Mouse (Mus musculus) layer of hippocampus, adult 18-20 months (tissue): ENCODE results near the gene Calr. TPM values are rescaled to one million over a fixed set of nuclear protein-coding genes. Genes with fewer than 3 reads are reported as not detected.
A peak's percentile ranks its signal among the peaks of the same experiment; 100 is the strongest.

ENCODE experiments used
- DNase-seq, 2 experiments: peaks; one replicate each; pipeline ENCODE4 v3.0.0; 2022; ENCODE audit warnings: low spot score in 2 of 2
- total RNA-seq, 2 experiments: library from RNA; stranded (reverse); gene quantifications; 2 replicates each; pipeline ENCODE4 v1.2.3; 2021

The Calr gene
- total RNA-seq, 2 experiments from 2014 or later, result 506 to 521 TPM

GRCm38 (mm10) chr8:84822723-84823122, 24.0 kb downstream of the Calr start, which contains the start of gene Dand5:
Dand5 (minus strand) TSS chr8:84822823.
- no peak for DNase-seq

- DNase-seq, result no peak
Observed at GRCm38 (mm10) chr8:84816117-84816516, 30.6 kb downstream of the Calr start.

GRCm38 (mm10) chr8:84815547-84815946, 31.2 kb downstream of the Calr start:
- peak; percentile 91 to 98 for DNase-seq

- DNase-seq, result no peak
Observed at GRCm38 (mm10) chr8:84814555-84815441, 31.9 kb downstream of the Calr start.

- DNase-seq, result no peak
Observed at GRCm38 (mm10) chr8:84814240-84814554, 32.5 kb downstream of the Calr start.

- DNase-seq, result no peak
Observed at GRCm38 (mm10) chr8:84813830-84814229, 32.9 kb downstream of the Calr start.

- peak in 1 of 2 experiments; percentile 92 for DNase-seq
Observed at GRCm38 (mm10) chr8:84813059-84813458, 33.7 kb downstream of the Calr start.

- no peak for DNase-seq
Observed at GRCm38 (mm10) chr8:84811303-84811702, 35.4 kb downstream of the Calr start.

- peak; percentile 95 to 99 for DNase-seq
Observed at GRCm38 (mm10) chr8:84810896-84811295, 35.8 kb downstream of the Calr start.

GRCm38 (mm10) chr8:84809941-84810280, 36.8 kb downstream of the Calr start:
- no peak for DNase-seq

- DNase-seq, result no peak
Observed at GRCm38 (mm10) chr8:84809109-84809940, 37.4 kb downstream of the Calr start.

- no peak for DNase-seq
Observed at GRCm38 (mm10) chr8:84806031-84806430, 40.7 kb downstream of the Calr start.

- peak in 1 of 2 experiments; percentile 72 for DNase-seq
Observed at GRCm38 (mm10) chr8:84799999-84800831, 46.5 kb downstream of the Calr start, which contains the start of gene Nfix. Nfix (minus strand) TSS chr8:84800344.

GRCm38 (mm10) chr8:84799136-84799931, 47.4 kb downstream of the Calr start:
- peak in 1 of 2 experiments; percentile 65 for DNase-seq

GRCm38 (mm10) chr8:84798446-84799135, 48.1 kb downstream of the Calr start:
- no peak for DNase-seq

GRCm38 (mm10) chr8:84797971-84798370, 48.8 kb downstream of the Calr start:
- no peak for DNase-seq

GRCm38 (mm10) chr8:84797256-84797797, 49.4 kb downstream of the Calr start:
- DNase-seq, result no peak

- DNase-seq, result no peak
Observed at GRCm38 (mm10) chr8:84794486-84794885, 52.2 kb downstream of the Calr start.

GRCm38 (mm10) chr8:84793791-84794485, 52.8 kb downstream of the Calr start:
- peak in 1 of 2 experiments; percentile 80 for DNase-seq
